Mouse (Mus musculus): ENCODE data around the gene Aanat. TPM values are rescaled to one million over a fixed set of nuclear protein-coding genes. Genes with fewer than 3 reads are reported as not detected.

Aanat gene
- polyA plus RNA-seq, 2 experiments: 0.13 TPM; not detected in 1

- H3K4me3 ChIP-seq (replicated peaks; ENCODE audit: low read length): no peak overlapping the region
- ATAC-seq (ENCODE audit: low FRiP score, low read depth) (no peak), DNase-seq (ENCODE audit: low spot score) (no peak)
- peaks cover 15% of the 10 kb centered on the region; the same call in 1 of the 2 replicates for H3K4me1 ChIP-seq (ENCODE audit: control insufficient read depth, insufficient read depth, low read length)
- H3K27ac ChIP-seq (replicated peaks; ENCODE audit: low read depth, low read length): no peak overlapping the region
- H3K36me3 ChIP-seq (ENCODE audit: control insufficient read depth, insufficient read depth, low read length): no peaks in the 10 kb centered on the region
- 76% methylated on average over 4 of the region's 4 CpGs for WGBS
- no peak for TF ChIP-seq POLR2A (IDR thresholded peaks at IDR 0.05; ENCODE audit: borderline replicate concordance, extremely low read depth, insufficient read depth, insufficient read length)
- no peaks in the 10 kb centered on the region for H3K27me3 ChIP-seq (ENCODE audit: control insufficient read depth, insufficient read depth, low read length)
- H3K9me3 ChIP-seq (ENCODE audit: control insufficient read depth, low read length): no peaks in the 10 kb centered on the region
- no peak overlapping the region for H3K4me2 ChIP-seq (replicated peaks; ENCODE audit: low read depth, low read length, severe bottlenecking)
- no peak overlapping the region for H3K9ac ChIP-seq (ENCODE audit: low read depth, low read length, severe bottlenecking)
These were observed 5.4 kb downstream of the Aanat start for GRCm38 (mm10) chr11:116591621-116592020.

GRCm38 (mm10) chr11:116592428-116592827, 6.2 kb downstream of the Aanat start:
- H3K9ac ChIP-seq (ENCODE audit: low read depth, low read length, severe bottlenecking): no peak overlapping the region
- ATAC-seq (ENCODE audit: low FRiP score, low read depth): peak; percentile 75

GRCm38 (mm10) chr11:116593345-116593744, 7.1 kb downstream of the Aanat start:
- Histone ChIP-seq H3K27me3 (ENCODE audit: control insufficient read depth, insufficient read depth, low read length) (no peaks in the 10 kb centered on the region), H3K4me3 (replicated peaks; ENCODE audit: low read length) (no peak overlapping the region), H3K27ac (replicated peaks; ENCODE audit: low read depth, low read length) (no peak overlapping the region), H3K36me3 (ENCODE audit: control insufficient read depth, insufficient read depth, low read length) (no peaks in the 10 kb centered on the region), H3K4me1 (ENCODE audit: control insufficient read depth, insufficient read depth, low read length) (peaks cover 13% of the 10 kb centered on the region; the same call in 1 of the 2 replicates), H3K4me2 (replicated peaks; ENCODE audit: low read depth, low read length, severe bottlenecking) (no peak overlapping the region), H3K9ac (ENCODE audit: low read depth, low read length, severe bottlenecking) (no peak overlapping the region), H3K9me3 (ENCODE audit: control insufficient read depth, low read length) (no peaks in the 10 kb centered on the region)
- ATAC-seq (ENCODE audit: low FRiP score, low read depth) (no peak), DNase-seq (ENCODE audit: low spot score) (no peak)
- WGBS: 90% methylated on average over 4 of the region's 4 CpGs
- no peak for TF ChIP-seq POLR2A (IDR thresholded peaks at IDR 0.05; ENCODE audit: borderline replicate concordance, extremely low read depth, insufficient read depth, insufficient read length)

More at GRCm38 (mm10) chr11:116592428-116592827, 6.2 kb downstream of the Aanat start:
- H3K4me3 ChIP-seq (replicated peaks; ENCODE audit: low read length): no peak overlapping the region
- no peaks in the 10 kb centered on the region for H3K36me3 ChIP-seq (ENCODE audit: control insufficient read depth, insufficient read depth, low read length)
- peak; percentile 93 for DNase-seq (ENCODE audit: low spot score)
- H3K4me2 ChIP-seq (replicated peaks; ENCODE audit: low read depth, low read length, severe bottlenecking): no peak overlapping the region
- peak; percentile 32; the same call in 1 of the 2 replicates for TF ChIP-seq POLR2A (IDR thresholded peaks at IDR 0.05; ENCODE audit: borderline replicate concordance, extremely low read depth, insufficient read depth, insufficient read length)
- H3K27ac ChIP-seq (replicated peaks; ENCODE audit: low read depth, low read length): peak overlapping the region; percentile 49
- no peaks in the 10 kb centered on the region for H3K27me3 ChIP-seq (ENCODE audit: control insufficient read depth, insufficient read depth, low read length)
- H3K9me3 ChIP-seq (ENCODE audit: control insufficient read depth, low read length): no peaks in the 10 kb centered on the region
- H3K4me1 ChIP-seq (ENCODE audit: control insufficient read depth, insufficient read depth, low read length): peaks cover 13% of the 10 kb centered on the region; the same call in 1 of the 2 replicates

- WGBS: 85% methylated on average over 19 of the region's 19 CpGs
- peaks cover 8% of the 10 kb centered on the region; the same call in 1 of the 2 replicates for H3K4me1 ChIP-seq (ENCODE audit: control insufficient read depth, insufficient read depth, low read length)
- H3K36me3 ChIP-seq (ENCODE audit: control insufficient read depth, insufficient read depth, low read length): peaks cover 18% of the 10 kb centered on the region
- TF ChIP-seq POLR2A (IDR thresholded peaks at IDR 0.05; ENCODE audit: borderline replicate concordance, extremely low read depth, insufficient read depth, insufficient read length): no peak
- no peak overlapping the region for H3K9ac ChIP-seq (ENCODE audit: low read depth, low read length, severe bottlenecking)
- no peak overlapping the region for H3K4me2 ChIP-seq (replicated peaks; ENCODE audit: low read depth, low read length, severe bottlenecking)
- H3K27me3 ChIP-seq (ENCODE audit: control insufficient read depth, insufficient read depth, low read length): no peaks in the 10 kb centered on the region
- ATAC-seq (ENCODE audit: low FRiP score, low read depth): no peak
- no peak for DNase-seq (ENCODE audit: low spot score)
- no peak overlapping the region for H3K4me3 ChIP-seq (replicated peaks; ENCODE audit: low read length)
- no peaks in the 10 kb centered on the region for H3K9me3 ChIP-seq (ENCODE audit: control insufficient read depth, low read length)
- no peak overlapping the region for H3K27ac ChIP-seq (replicated peaks; ENCODE audit: low read depth, low read length)
These were observed 10.5 kb downstream of the Aanat start for GRCm38 (mm10) chr11:116596766-116597165.

GRCm38 (mm10) chr11:116598193-116598592, 12.0 kb downstream of the Aanat start:
- WGBS: 89% methylated on average over 8 of the region's 8 CpGs
- no peaks in the 10 kb centered on the region for H3K27me3 ChIP-seq (ENCODE audit: control insufficient read depth, insufficient read depth, low read length)
- no peaks in the 10 kb centered on the region for H3K9me3 ChIP-seq (ENCODE audit: control insufficient read depth, low read length)
- no peak overlapping the region for H3K4me3 ChIP-seq (replicated peaks; ENCODE audit: low read length)
- no peak overlapping the region for H3K9ac ChIP-seq (ENCODE audit: low read depth, low read length, severe bottlenecking)
- peaks cover 1% of the 10 kb centered on the region; the same call in 1 of the 2 replicates for H3K4me1 ChIP-seq (ENCODE audit: control insufficient read depth, insufficient read depth, low read length)
- DNase-seq (ENCODE audit: low spot score): no peak
- ATAC-seq (ENCODE audit: low FRiP score, low read depth): no peak
- peaks cover 22% of the 10 kb centered on the region for H3K36me3 ChIP-seq (ENCODE audit: control insufficient read depth, insufficient read depth, low read length)
- H3K4me2 ChIP-seq (replicated peaks; ENCODE audit: low read depth, low read length, severe bottlenecking): no peak overlapping the region
- H3K27ac ChIP-seq (replicated peaks; ENCODE audit: low read depth, low read length): no peak overlapping the region
- no peak for TF ChIP-seq POLR2A (IDR thresholded peaks at IDR 0.05; ENCODE audit: borderline replicate concordance, extremely low read depth, insufficient read depth, insufficient read length)

GRCm38 (mm10) chr11:116599230-116599629, 13.0 kb downstream of the Aanat start:
- no peaks in the 10 kb centered on the region for H3K4me1 ChIP-seq (ENCODE audit: control insufficient read depth, insufficient read depth, low read length)

More at GRCm38 (mm10) chr11:116599230-116599629, 13.0 kb downstream of the Aanat start:
- DNase-seq (ENCODE audit: low spot score) (no peak), ATAC-seq (ENCODE audit: low FRiP score, low read depth) (no peak)
- Histone ChIP-seq H3K27ac (replicated peaks; ENCODE audit: low read depth, low read length) (no peak overlapping the region), H3K9ac (ENCODE audit: low read depth, low read length, severe bottlenecking) (no peak overlapping the region), H3K4me2 (replicated peaks; ENCODE audit: low read depth, low read length, severe bottlenecking) (no peak overlapping the region), H3K27me3 (ENCODE audit: control insufficient read depth, insufficient read depth, low read length) (no peaks in the 10 kb centered on the region), H3K4me3 (replicated peaks; ENCODE audit: low read length) (no peak overlapping the region), H3K36me3 (ENCODE audit: control insufficient read depth, insufficient read depth, low read length) (peaks cover 31% of the 10 kb centered on the region), H3K9me3 (ENCODE audit: control insufficient read depth, low read length) (no peaks in the 10 kb centered on the region)
- WGBS: 88% methylated on average over 15 of the region's 15 CpGs
- no peak for TF ChIP-seq POLR2A (IDR thresholded peaks at IDR 0.05; ENCODE audit: borderline replicate concordance, extremely low read depth, insufficient read depth, insufficient read length)
